1 mouse cellular context compared by ENCODE assay signal in genomic region chr11:22938983-22939382, GRCm38 (mm10).
TF ChIP-seq lines count a peak whose summit lies in the region.

No protein-coding gene starts in this region.

TF ChIP-seq in MEL, 35 proteins besides CTCF, POLR2A, EP300 and RAD21:
- TF ChIP-seq ZNF384 (IDR thresholded peaks at IDR 0.05; ENCODE audit: low read depth, low read length) (peak; percentile 95), GATA1 (IDR thresholded peaks at IDR 0.05; ENCODE audit: low read depth, low read length) (0 out of 2 replicates have a peak, but pooled peaks have one; percentile 11), CHD2 (IDR thresholded peaks at IDR 0.05; ENCODE audit: low read length) (no peak)
